Mouse (Mus musculus): ENCODE measurements around the gene Ssh2. TPM values are rescaled to one million over a fixed set of nuclear protein-coding genes. Genes with fewer than 3 reads are reported as not detected.
"Not testable (repeated sequence)": the region's sequence is repeated elsewhere in the genome, so short reads cannot be mapped to it uniquely, and the experiment has no call there.

Gene Ssh2
- total RNA-seq, 2 experiments from 2014 or later, result 11.9 to 19.8 TPM

DNA sequence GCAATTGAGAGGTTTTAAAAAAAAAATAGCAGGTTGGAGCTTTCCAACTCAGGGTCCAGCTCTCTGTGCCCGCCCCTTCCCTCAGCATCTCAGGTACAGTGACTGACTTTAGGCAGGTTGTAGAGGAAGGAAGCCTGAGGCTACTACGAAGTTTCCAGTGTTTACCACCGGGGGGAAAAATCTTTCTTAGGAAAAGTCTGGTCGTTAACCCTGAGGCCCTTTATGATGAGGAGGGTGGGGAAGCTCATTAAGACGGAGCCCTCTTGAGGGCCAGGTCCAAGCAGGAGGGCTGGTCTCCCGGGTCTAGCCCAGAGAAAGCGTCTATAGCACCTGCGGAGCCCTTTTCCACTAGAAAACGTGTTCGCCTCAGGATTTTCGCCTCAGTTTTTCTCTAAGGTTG is 604 bp upstream of the Ssh2 start:
- peak; percentile 20; the same call in 1 of the 2 replicates for ATAC-seq (replicated peaks; ENCODE audit: low FRiP score, low TSS enrichment, poor library complexity, severe bottlenecking)

- ATAC-seq (replicated peaks; ENCODE audit: low FRiP score, low TSS enrichment, poor library complexity, severe bottlenecking), result peak; percentile 37
Observed at GRCm38 (mm10) chr11:77216761-77217130, 659 bp downstream of the Ssh2 start.

DNA sequence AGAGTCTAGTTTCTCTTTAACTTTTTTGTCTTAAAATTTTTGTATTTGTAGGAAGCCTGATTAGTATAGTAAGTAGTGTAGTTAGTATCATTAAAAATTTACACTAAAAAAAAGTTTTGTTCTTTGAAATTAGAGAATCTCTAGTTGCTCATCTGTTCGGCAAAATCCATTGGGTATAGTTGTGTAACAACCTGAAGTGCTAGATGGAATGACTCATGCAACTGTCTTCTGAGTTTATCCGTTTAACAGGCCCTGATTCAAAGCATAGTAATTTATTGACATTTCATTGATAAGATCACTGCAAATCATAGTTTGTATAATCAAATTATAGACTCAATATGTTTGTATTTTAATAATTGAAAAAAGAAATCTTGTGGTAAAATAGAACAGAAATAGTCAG is 14.7 kb downstream of the Ssh2 start:
- ATAC-seq (replicated peaks; ENCODE audit: low FRiP score, low TSS enrichment, poor library complexity, severe bottlenecking), result no peak

DNA sequence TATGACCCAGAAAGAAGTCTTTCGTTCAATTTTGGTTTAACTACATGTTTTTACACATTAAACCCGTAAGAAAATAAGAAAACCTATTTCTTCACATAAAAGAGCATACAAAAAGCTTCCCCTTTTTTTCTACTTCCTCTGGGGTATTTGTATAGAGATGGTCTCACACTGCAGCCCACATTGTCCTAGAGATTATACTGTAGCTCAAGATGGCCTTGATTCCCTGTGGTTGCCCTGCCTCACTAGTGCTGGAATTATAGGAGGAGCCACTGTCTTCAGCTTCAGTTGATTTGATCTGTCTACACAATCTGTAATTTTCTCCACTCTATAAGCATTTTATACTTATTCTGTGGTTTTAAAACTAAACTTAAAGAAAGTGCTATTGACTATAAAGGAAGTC is 15.4 kb downstream of the Ssh2 start:
- no peak for ATAC-seq (replicated peaks; ENCODE audit: low FRiP score, low TSS enrichment, poor library complexity, severe bottlenecking)

DNA sequence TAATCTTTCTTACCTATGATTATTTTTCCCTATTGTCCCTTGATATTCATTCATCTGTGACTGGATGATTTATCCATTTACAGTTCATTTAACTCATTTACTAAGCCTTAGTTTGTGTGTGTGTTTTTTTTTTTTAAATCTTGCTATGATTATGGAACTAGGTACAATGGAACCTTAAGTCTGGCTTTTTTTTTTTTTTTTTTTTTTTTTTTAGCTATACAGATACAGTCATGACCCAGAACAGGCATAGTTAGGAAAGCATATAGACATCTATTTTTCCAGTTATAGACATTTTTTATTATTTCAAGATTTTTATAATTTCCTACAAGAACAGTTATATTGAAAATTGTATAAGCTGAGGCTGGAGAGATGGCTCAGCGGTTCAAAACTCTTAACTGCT is 19.2 kb downstream of the Ssh2 start:
- ATAC-seq (replicated peaks; ENCODE audit: low FRiP score, low TSS enrichment, poor library complexity, severe bottlenecking), result no peak

- no peak for ATAC-seq (replicated peaks; ENCODE audit: low FRiP score, low TSS enrichment, poor library complexity, severe bottlenecking)
Observed at GRCm38 (mm10) chr11:77239658-77240345, 23.7 kb downstream of the Ssh2 start.

DNA sequence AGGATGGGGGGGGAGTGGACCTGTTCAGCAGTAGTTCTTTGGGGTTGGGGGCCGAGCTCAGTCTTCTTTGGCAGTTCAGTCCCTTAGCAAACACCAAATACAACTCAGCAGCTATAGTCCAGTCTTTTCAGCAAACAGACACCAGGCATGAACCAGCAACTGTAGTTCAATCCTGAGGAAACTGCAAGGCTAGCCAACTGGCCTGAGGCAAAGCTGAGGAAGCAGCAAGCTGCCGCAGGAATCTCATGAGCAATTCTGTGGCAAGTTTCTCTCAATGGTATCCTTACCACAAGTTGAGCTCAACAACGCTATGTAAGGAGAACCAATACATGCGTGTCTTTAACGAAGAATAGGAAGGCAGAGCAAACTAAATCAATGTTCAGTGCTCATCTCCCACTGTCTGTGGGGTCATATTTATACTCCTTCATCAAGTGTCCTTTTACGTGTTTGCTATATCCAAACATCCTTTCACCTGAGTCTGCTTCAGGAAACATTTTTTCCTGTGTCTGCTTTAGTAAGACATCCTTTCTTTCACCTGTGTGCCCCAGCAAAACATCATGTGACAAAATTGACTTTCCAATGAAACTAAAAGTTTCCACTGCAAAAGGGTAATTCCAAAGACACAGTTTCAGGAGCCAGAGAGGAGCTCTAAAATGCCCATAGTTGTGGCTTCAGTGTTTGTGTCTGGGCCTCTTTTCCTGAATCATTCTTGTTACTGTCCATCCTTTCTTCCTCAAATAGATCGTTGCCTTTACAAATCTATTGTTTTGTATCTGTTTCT is 24.6 kb downstream of the Ssh2 start:
- ATAC-seq (replicated peaks; ENCODE audit: low FRiP score, low TSS enrichment, poor library complexity, severe bottlenecking), result no peak

GRCm38 (mm10) chr11:77242912-77243311 is 26.8 kb downstream of the Ssh2 start:
- ATAC-seq (replicated peaks; ENCODE audit: low FRiP score, low TSS enrichment, poor library complexity, severe bottlenecking), result no peak

DNA sequence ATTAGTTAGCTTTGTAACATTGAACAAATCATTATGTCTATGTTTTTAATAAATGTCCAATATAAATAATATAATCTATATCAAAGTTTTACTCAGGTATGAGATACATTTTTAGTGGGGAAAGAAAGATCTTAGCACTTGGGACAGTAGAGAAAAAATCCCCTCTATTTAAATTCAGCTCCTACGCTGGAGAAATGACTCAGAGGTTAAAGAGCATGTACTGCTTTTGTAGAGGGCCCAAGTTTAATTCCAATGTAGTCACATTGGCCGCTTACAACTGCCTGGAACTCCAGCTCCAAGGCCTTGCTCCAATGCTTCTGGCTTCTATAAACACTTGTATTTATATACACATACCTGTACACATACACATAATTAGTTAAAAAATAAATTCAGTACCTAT is 36.7 kb downstream of the Ssh2 start:
- ATAC-seq (replicated peaks; ENCODE audit: low FRiP score, low TSS enrichment, poor library complexity, severe bottlenecking), result no peak

DNA sequence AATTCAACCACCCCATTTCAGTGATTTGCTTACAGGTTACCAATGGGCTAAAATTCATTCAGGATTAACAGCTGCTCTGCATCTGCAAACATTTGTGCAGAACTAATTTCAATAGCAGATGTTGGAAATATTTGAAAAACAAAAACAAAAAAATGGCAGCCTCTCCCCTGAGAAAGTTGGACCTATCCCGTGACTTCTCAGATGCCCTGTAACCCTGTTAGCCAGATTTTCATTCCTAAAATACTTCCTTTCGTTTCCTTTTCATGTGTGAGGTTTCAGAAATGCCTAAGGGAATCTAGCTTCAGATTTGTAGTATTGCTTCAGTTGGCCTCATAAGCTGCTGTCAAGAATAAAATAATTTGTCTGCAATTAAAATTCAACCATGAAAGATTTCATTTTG is 43.4 kb downstream of the Ssh2 start:
- no peak for ATAC-seq (replicated peaks; ENCODE audit: low FRiP score, low TSS enrichment, poor library complexity, severe bottlenecking)

DNA sequence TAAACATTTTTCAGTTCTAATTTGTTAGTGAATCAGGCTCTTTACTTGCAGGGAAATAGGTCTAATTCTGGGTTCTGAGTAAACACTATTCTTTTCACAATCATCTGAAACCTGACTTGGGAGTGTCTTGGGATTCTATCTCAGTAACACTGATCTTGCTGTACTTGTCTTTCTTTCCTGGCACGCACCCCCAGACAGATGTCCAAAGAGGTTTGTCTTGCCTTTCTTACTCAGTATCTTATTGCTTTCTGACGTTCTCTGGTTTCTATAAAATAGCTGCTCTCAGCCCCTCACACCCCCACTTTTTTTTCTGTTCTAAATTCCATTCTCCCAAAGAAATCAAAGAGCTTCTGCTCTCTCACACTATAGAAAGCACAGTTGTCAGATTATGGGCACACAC is 51.3 kb downstream of the Ssh2 start:
- no peak for ATAC-seq (replicated peaks; ENCODE audit: low FRiP score, low TSS enrichment, poor library complexity, severe bottlenecking)

DNA sequence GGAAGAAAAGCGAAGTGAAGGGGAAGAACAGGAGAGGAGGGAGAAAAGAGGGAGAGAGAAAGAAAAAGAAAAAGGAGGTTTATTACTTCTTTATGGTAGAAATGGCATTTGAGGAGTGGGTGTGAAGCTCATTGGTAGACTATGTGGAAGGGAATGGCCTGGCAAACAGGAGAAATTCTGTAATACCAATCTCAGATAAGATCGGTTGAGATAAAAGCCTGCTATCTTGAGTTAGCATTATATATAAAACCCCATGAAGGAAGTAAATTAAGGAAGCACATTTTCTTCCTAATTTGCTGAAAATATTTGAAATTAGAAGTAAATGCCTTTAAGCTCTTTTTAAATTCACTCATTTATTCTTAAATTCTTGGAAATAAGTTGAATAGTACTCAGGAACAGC is 59.9 kb downstream of the Ssh2 start:
- ATAC-seq (replicated peaks; ENCODE audit: low FRiP score, low TSS enrichment, poor library complexity, severe bottlenecking), result no peak

- not testable (repeated sequence) for ATAC-seq (replicated peaks; ENCODE audit: low FRiP score, low TSS enrichment, poor library complexity, severe bottlenecking)
Observed at GRCm38 (mm10) chr11:77278538-77278937, 62.5 kb downstream of the Ssh2 start.

- no peak for ATAC-seq (replicated peaks; ENCODE audit: low FRiP score, low TSS enrichment, poor library complexity, severe bottlenecking)
Observed at GRCm38 (mm10) chr11:77280219-77280618, 64.1 kb downstream of the Ssh2 start.

DNA sequence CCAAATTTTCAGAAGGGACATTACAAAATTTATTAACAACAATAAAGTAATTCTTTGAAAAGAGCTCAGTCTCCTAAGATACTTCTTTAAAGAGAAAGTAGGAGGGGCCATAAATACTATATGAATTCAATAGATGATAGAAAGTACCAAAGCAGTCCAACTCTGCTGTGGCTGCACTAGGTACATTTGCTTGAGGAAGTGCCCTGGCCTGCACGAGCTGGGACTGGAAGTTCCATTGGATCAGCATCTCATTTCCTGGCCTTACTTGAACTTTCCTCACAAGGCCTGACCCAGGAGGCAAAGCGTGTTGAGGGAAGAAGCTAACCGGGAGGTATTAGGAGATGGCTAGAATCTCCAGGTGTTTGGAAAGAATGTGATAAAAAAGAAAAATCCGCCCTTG is 75.4 kb downstream of the Ssh2 start:
- no peak for ATAC-seq (replicated peaks; ENCODE audit: low FRiP score, low TSS enrichment, poor library complexity, severe bottlenecking)

DNA sequence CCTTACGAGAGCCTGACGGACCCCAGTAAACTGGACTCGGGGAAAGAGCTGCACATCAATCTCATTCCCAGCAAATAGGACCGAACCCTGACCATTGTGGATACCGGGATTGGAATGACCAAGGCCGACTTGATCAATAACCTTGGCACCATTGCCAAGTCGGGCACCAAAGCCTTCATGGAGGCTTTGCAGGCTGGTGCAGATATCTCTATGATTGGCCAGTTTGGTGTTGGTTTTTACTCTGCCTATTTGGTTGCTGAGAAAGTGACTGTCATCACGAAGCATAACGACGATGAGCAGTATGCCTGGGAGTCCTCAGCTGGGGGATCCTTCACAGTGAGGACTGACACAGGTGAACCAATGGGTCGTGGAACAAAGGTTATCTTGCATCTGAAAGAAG is 77.6 kb downstream of the Ssh2 start:
- ATAC-seq (replicated peaks; ENCODE audit: low FRiP score, low TSS enrichment, poor library complexity, severe bottlenecking), result 0 out of 2 replicates have a peak, but pooled peaks have one; percentile 50

GRCm38 (mm10) chr11:77297246-77297645 is 81.2 kb downstream of the Ssh2 start:
- ATAC-seq (replicated peaks; ENCODE audit: low FRiP score, low TSS enrichment, poor library complexity, severe bottlenecking), result no peak

DNA sequence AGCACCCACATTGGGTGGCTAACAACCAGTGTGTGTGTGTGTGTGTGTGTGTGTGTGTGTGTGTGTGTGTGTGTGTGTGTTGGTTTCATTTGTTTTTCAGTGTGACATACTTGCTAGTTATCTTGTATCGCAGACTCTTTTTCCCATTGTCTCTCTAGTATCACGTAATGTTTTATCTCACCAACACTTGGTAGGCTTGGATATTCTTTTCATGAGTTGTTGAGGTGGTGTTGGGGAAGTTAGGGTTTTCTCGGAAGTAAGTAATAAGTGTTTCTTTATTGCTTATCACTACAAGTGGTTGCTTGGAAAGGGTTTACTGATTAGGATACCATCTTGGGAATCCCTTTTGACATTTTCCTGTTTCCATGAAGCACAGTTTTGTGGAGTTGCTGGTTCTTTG is 91.1 kb downstream of the Ssh2 start:
- no peak for ATAC-seq (replicated peaks; ENCODE audit: low FRiP score, low TSS enrichment, poor library complexity, severe bottlenecking)

GRCm38 (mm10) chr11:77308533-77308932 is 92.4 kb downstream of the Ssh2 start:
- ATAC-seq (replicated peaks; ENCODE audit: low FRiP score, low TSS enrichment, poor library complexity, severe bottlenecking), result peak; percentile 73; the same call in 1 of the 2 replicates

GRCm38 (mm10) chr11:77317721-77318477 is 101.8 kb downstream of the Ssh2 start:
- ATAC-seq (replicated peaks; ENCODE audit: low FRiP score, low TSS enrichment, poor library complexity, severe bottlenecking), result 0 out of 2 replicates have a peak, but pooled peaks have one; percentile 26
